Mouse (Mus musculus): ENCODE results near the gene Ywhae.

- TF ChIP-seq CTCF (conservative IDR thresholded peaks at IDR 0.05 in 1 of 2, IDR thresholded peaks at IDR 0.05 in 1 of 2; ENCODE audit: low read depth in 2 of 2, low read length in 2 of 2), result no peak
- no peak for TF ChIP-seq MXI1 (IDR thresholded peaks at IDR 0.05; ENCODE audit: low read depth, low read length)
- TF ChIP-seq MAZ (IDR thresholded peaks at IDR 0.05; ENCODE audit: low read depth, low read length), result peak; percentile 31; the same call in 1 of the 2 replicates
- TF ChIP-seq USF1 (IDR thresholded peaks at IDR 0.05; ENCODE audit: low read depth, low read length), result no peak
- TF ChIP-seq EP300 (IDR thresholded peaks at IDR 0.05; ENCODE audit: low read length), result no peak
- TF ChIP-seq MAFK (IDR thresholded peaks at IDR 0.05; ENCODE audit: insufficient replicate concordance, low read length), result no peak
- no peak for TF ChIP-seq ETS1 (conservative IDR thresholded peaks at IDR 0.05; ENCODE audit: low read depth, low read length)
These were observed 715 bp downstream of the Ywhae start for GRCm38 (mm10) chr11:75733227-75733940.

Measured in CH12.LX (cell line).